Mouse (Mus musculus): Measurements from ENCODE around the gene Smad9. TPM values are rescaled to one million over a fixed set of nuclear protein-coding genes. Genes with fewer than 3 reads are reported as not detected.

Smad9 gene
- polyA plus RNA-seq, 1 experiment from 2014 or later: not detected

- H3K4me3 ChIP-seq (ENCODE audit: inconsistent target): no peak overlapping the region
- WGBS (ENCODE audit: missing documents): 79% methylated on average over 5 of the region's 5 CpGs
Observed at GRCm38 (mm10) chr3:54809111-54809510, 53.7 kb downstream of the Smad9 start.

DNA sequence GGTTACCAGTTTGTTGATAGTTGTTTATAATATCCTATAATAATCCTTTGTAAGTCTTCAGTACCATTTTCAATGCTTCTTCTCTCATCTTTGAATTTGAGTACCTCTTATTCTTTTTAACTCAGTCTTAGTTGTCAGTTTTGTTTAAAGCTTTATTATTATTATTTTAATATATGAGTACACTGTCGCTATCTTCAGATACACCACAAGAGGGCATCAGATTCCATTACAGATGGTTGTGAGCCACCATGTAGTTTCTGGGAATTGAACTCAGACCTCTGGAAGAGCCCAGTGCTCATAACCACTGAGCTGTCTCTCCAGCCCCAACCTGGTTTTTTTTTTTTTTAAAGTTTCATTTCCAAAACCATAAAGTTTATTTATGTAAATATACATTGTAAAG lies 56.2 kb downstream of the Smad9 start:
- Histone ChIP-seq H3K27ac (no peak overlapping the region), H3K36me3 (ENCODE audit: inconsistent target) (no peaks in the 10 kb centered on the region), H3K79me2 (ENCODE audit: inconsistent target) (peaks cover 6% of the 10 kb centered on the region), H3K4me3 (ENCODE audit: inconsistent target) (no peak overlapping the region)
- WGBS (ENCODE audit: missing documents): 29% methylated on average over 1 of the region's 1 CpGs

More at GRCm38 (mm10) chr3:54809111-54809510, 53.7 kb downstream of the Smad9 start:
- peaks cover 5% of the 10 kb centered on the region for H3K36me3 ChIP-seq (ENCODE audit: inconsistent target)
- H3K79me2 ChIP-seq (ENCODE audit: inconsistent target): peaks cover 23% of the 10 kb centered on the region
- no peak overlapping the region for H3K27ac ChIP-seq

DNA sequence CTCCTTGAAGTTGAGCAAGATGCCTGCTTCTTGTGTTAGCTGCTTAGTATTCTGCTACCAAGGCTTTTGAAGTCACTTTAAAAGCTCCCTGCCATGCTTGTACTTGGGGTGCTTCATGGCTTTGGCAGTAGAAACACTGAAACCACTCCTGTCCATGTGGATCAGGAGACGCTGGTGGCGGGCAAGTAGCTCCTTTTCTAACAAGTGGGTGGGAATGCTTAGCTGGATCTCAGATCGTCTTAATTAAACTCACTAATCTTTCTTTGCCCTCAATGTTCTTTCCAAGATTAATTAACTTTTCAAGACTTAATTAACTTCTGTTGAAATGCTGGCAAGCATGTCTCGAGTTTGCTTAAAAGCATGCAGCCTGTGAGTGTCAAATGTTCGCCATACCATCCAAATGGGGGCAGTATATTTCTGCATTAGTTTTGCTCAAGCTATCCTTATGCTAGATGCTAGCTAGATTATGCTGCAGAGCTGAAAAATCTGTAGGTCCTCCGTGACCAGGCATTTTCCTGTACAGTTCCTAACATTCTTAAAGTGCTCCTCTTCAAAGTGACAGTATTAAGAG lies 58.1 kb downstream of the Smad9 start:
- no peaks in the 10 kb centered on the region for H3K36me3 ChIP-seq (ENCODE audit: inconsistent target)
- H3K79me2 ChIP-seq (ENCODE audit: inconsistent target): no peaks in the 10 kb centered on the region
- WGBS (ENCODE audit: missing documents): 91% methylated on average over 6 of the region's 6 CpGs
- H3K4me3 ChIP-seq (ENCODE audit: inconsistent target): no peak overlapping the region
- H3K27ac ChIP-seq: no peak overlapping the region

DNA sequence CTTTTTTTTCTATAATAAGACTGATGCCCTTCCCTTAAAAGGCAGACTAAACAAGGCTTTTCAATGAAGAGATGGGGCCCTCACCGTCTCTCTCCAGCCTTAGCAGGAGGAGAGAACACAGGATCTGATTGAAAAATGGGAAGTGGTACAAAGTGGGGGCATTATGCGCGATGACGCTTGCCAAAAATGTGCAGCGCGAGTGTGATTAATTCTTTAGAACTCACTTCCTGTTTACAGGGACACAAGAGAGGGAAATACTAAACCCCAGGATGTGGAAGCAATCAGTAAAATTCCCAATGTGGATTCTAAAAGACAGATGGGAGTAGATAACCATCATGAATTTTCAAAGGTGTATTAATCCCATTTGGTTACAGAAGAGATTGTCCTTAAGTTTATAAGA lies 59.2 kb downstream of the Smad9 start:
- WGBS (ENCODE audit: missing documents): 0% methylated on average over 6 of the region's 6 CpGs
- Histone ChIP-seq H3K36me3 (ENCODE audit: inconsistent target) (no peaks in the 10 kb centered on the region), H3K27ac (no peak overlapping the region), H3K79me2 (ENCODE audit: inconsistent target) (no peaks in the 10 kb centered on the region), H3K4me3 (ENCODE audit: inconsistent target) (no peak overlapping the region)

GRCm38 (mm10) chr3:54815292-54815691 lies 59.9 kb downstream of the Smad9 start:
- WGBS (ENCODE audit: missing documents): 19% methylated on average over 3 of the region's 3 CpGs
- Histone ChIP-seq H3K27ac (no peak overlapping the region), H3K79me2 (ENCODE audit: inconsistent target) (no peaks in the 10 kb centered on the region), H3K4me3 (ENCODE audit: inconsistent target) (no peak overlapping the region), H3K36me3 (ENCODE audit: inconsistent target) (no peaks in the 10 kb centered on the region)

DNA sequence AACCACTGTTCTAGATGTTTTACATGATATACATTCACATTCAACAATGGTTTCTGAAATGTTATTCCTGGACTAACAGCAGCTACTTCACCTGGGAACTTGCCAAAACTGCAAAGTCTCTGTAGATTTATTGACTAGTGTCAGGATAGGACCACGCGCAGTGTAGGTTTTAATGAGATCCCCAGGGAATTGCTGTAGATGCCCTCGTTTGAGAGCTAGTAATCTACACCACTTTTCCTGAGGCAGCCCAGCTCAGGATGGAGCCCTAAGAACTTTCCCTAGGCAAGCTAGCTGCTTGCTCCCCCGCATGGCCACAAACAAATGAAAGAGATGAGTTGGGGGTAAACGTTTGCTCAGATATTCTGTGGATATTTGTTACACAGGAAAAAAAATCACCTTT lies 67.1 kb downstream of the Smad9 start:
- H3K27ac ChIP-seq: no peak overlapping the region
- no peak overlapping the region for H3K4me3 ChIP-seq (ENCODE audit: inconsistent target)
- 77% methylated on average over 5 of the region's 5 CpGs for WGBS (ENCODE audit: missing documents)
- no peaks in the 10 kb centered on the region for H3K79me2 ChIP-seq (ENCODE audit: inconsistent target)
- H3K36me3 ChIP-seq (ENCODE audit: inconsistent target): no peaks in the 10 kb centered on the region

- Histone ChIP-seq H3K4me3 (ENCODE audit: inconsistent target) (no peak overlapping the region), H3K27ac (no peak overlapping the region), H3K36me3 (ENCODE audit: inconsistent target) (no peaks in the 10 kb centered on the region), H3K79me2 (ENCODE audit: inconsistent target) (no peaks in the 10 kb centered on the region)
- 91% methylated on average over 3 of the region's 3 CpGs for WGBS (ENCODE audit: missing documents)
Observed at GRCm38 (mm10) chr3:54832491-54832890, 77.1 kb downstream of the Smad9 start.

DNA sequence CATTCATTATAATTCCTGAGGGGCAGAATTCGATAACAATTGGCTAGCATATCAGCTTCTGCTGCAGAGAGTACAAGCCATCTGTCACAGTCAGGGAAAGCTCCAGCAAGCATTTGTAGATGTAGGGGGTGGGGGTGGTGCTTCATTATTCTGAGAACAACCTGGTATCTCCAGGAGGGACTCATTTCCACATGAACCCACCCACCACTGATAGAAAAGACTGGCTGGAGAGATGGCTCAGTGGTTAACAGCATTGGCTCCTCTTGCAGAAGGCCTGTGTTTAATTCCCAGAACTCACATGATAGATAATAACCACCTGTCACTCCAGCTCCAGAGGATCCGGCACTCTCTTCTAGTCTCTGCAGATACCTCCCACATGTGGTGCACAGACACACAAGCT lies 80.0 kb downstream of the Smad9 start:
- H3K27ac ChIP-seq: no peak overlapping the region
- no peaks in the 10 kb centered on the region for H3K79me2 ChIP-seq (ENCODE audit: inconsistent target)
- H3K36me3 ChIP-seq (ENCODE audit: inconsistent target): no peaks in the 10 kb centered on the region
- WGBS (ENCODE audit: missing documents): 93% methylated on average over 2 of the region's 2 CpGs
- no peak overlapping the region for H3K4me3 ChIP-seq (ENCODE audit: inconsistent target)

Other genes starting within 250 kb of the Smad9 start
- gene Supt20, start 62.8 kb upstream of the Smad9 start, polyA plus RNA-seq (2018): 31.6 to 42.0 TPM (median 38.7 TPM) in 3 replicates
- not detected in 3 replicates for gene Gm21958, start 41.2 kb upstream of the Smad9 start, polyA plus RNA-seq (2018)
- 23.8 to 55.0 TPM (median 49.3 TPM) in 3 replicates for gene Exosc8, start 20.2 kb upstream of the Smad9 start, polyA plus RNA-seq (2018)
- gene Alg5, start 20.0 kb upstream of the Smad9 start, polyA plus RNA-seq (2018): 39.5 to 52.5 TPM (median 47.8 TPM) in 3 replicates
- gene Rfxap, start 52.2 kb downstream of the Smad9 start, polyA plus RNA-seq (2018): 21.3 to 22.8 TPM (median 22.0 TPM) in 3 replicates
- not detected in 3 replicates for gene Sertm1, start 160.3 kb downstream of the Smad9 start, polyA plus RNA-seq (2018)